Mouse (Mus musculus) liver, embryonic 14.5 days (tissue): ENCODE data around the gene C2cd2.

Experiments used
- CTCF ChIP-seq: IDR thresholded peaks from 2 replicates; pipeline ENCODE4 v1.5.1; 2016; ENCODE audit warnings: antibody characterized with exemption, low read depth, control low read depth
- EP300 ChIP-seq: IDR thresholded peaks from 2 replicates; pipeline ENCODE4 v1.6.1; 2016; ENCODE audit warnings: antibody characterized with exemption, low read depth

- TF ChIP-seq CTCF: no peak
- TF ChIP-seq EP300: no peak
Measured at GRCm38 (mm10) chr16:97897346-97898024, 64.9 kb downstream of the C2cd2 start.
